Mouse (Mus musculus): ENCODE data around the gene Ercc2.

DNA sequence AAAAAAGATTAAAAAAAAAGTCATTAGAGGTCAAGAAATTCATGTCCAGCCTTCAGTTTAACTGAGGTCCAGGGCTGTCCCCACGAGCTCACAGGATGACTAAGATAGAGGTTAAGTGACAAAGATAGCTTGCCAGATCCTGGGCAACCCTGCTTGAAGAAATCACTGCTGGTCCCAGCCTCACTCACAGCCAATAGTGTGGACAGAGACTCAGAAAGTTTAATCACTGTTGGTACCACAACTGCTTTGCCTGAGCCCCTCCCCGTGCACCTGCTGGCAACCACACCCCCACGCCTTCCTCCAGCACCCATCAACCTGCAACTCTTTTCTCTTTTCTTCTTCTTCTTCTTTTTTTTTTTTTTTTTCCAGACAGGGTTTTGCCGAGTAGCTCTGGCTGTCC is 42.2 kb downstream of the Ercc2 start:
- TF ChIP-seq MEF2A (IDR thresholded peaks at IDR 0.05; ENCODE audit: extremely low read depth, insufficient replicate concordance, low read depth, low read length, poor library complexity, severe bottlenecking) (no peak), CTCF (IDR thresholded peaks at IDR 0.05 in 2 of 3, conservative IDR thresholded peaks at IDR 0.05 in 1 of 3; ENCODE audit: control insufficient read depth in 1 of 3, insufficient read depth in 1 of 3, low read depth in 2 of 3, low read length in 3 of 3, poor library complexity in 1 of 3, severe bottlenecking in 1 of 3) (no peak), USF2 (IDR thresholded peaks at IDR 0.05; ENCODE audit: borderline replicate concordance in 1 of 2, insufficient read depth in 1 of 2, low read depth in 1 of 2, low read length in 2 of 2) (no peak), USF1 (IDR thresholded peaks at IDR 0.05; ENCODE audit: low read depth, low read length) (no peak), GATA1 (IDR thresholded peaks at IDR 0.05; ENCODE audit: low read depth, low read length) (no peak), EP300 (IDR thresholded peaks at IDR 0.05; ENCODE audit: low read depth in 1 of 2, low read length in 2 of 2) (no peak)

Measured in MEL (cell line).